In the genomic region with DNA sequence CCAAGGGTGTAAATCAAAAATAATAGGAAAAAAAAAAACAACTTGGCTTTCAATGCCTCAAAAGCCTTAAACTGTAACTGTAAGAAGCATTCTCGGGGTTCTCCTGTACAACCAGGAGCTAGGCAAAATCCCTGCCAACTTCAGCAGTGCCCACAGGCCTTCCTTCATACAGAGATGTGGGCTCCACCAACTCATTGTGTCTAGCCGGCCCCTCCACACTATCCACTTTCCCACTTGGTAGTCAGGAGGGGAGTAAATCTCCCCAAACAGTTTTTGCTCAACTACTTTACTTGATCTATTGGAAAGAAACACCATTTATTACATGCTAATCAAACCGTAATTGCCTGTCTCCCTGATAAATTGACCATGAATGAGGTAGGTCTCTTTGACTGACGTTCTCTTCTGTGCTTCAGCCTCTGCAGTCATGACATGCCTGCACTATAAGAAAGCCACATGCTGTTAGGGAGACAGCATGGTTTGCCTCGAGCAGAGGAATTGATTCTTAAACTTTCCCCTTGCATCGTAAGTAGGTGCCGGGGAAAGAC, we compare ENCODE assay signal across 26 mouse cellular contexts.
"Had no signal": no experiment of that assay in that cellular context is flagged by ENCODE, and none has a peak within 500 bp of the region (broad histone marks: within the 10 kb centered on the region; RNA-seq: fewer than 3 reads in every experiment).

No protein-coding gene starts in this region.

- H3K9ac ChIP-seq: heart, embryonic 13.5 days; heart, embryonic 15.5 days; hindbrain, embryonic 13.5 days; hindbrain, embryonic 15.5 days; kidney, embryonic 15.5 days; limb, embryonic 13.5 days; limb, embryonic 15.5 days; liver, embryonic 12.5 days; liver, embryonic 14.5 days had no signal

- H3K4me2 ChIP-seq: heart, embryonic 11.5 days; heart, embryonic 13.5 days; heart, embryonic 15.5 days; hindbrain, embryonic 13.5 days; hindbrain, embryonic 15.5 days; kidney, embryonic 15.5 days; limb, embryonic 13.5 days; limb, embryonic 15.5 days; liver, embryonic 12.5 days had no signal

- H3K9me3 ChIP-seq: heart, embryonic 13.5 days; heart, embryonic 15.5 days; hindbrain, embryonic 13.5 days; hindbrain, embryonic 15.5 days; kidney, embryonic 15.5 days; limb, embryonic 13.5 days; limb, embryonic 15.5 days had no signal

- H3K4me1 ChIP-seq: liver, embryonic 12.5 days had no signal

- H3K27ac ChIP-seq: heart, adult 2 months; heart, embryonic 13.5 days; heart, embryonic 15.5 days; hindbrain, embryonic 13.5 days; hindbrain, embryonic 15.5 days; hindbrain, postnatal 0 days; kidney, embryonic 15.5 days; limb, embryonic 13.5 days; limb, embryonic 15.5 days; liver, embryonic 12.5 days; liver, embryonic 14.5 days had no signal

- DNase-seq: gastrocnemius, postnatal 14 days; gastrocnemius, postnatal 36 days; heart, adult 11 months; heart, adult 2 months; heart, postnatal 14 days; heart, postnatal 36 days; kidney, adult 11 months; kidney, adult 2 months; kidney, adult 9 months; kidney, postnatal 10 days; kidney, postnatal 25 days; layer of hippocampus, adult 9-11 months; layer of hippocampus, postnatal 36 days; left cerebral cortex, postnatal 4 days had no signal

- H3K36me3 ChIP-seq: heart, embryonic 13.5 days; heart, embryonic 15.5 days; hindbrain, embryonic 13.5 days; hindbrain, embryonic 15.5 days; kidney, embryonic 15.5 days; limb, embryonic 13.5 days; limb, embryonic 15.5 days; liver, embryonic 12.5 days had no signal

- H3K27me3 ChIP-seq: heart, embryonic 13.5 days; heart, embryonic 15.5 days; hindbrain, embryonic 13.5 days; hindbrain, embryonic 15.5 days; kidney, embryonic 15.5 days; limb, embryonic 13.5 days; limb, embryonic 15.5 days; liver, embryonic 12.5 days had no signal

- ATAC-seq: hindbrain, postnatal 0 days; intestine, embryonic 16.5 days; liver, embryonic 12.5 days had no signal

- H3K4me3 ChIP-seq: heart, adult 2 months; heart, embryonic 13.5 days; heart, embryonic 15.5 days; hindbrain, embryonic 13.5 days; hindbrain, embryonic 15.5 days; kidney, embryonic 15.5 days; limb, embryonic 13.5 days; limb, embryonic 15.5 days; liver, embryonic 12.5 days had no signal
